Comparison of ENCODE assay signal across 8 mouse cellular contexts in genomic region chr11:70615516-70616093, GRCm38 (mm10). TPM values are rescaled to one million over a fixed set of nuclear protein-coding genes. Genes with fewer than 3 reads are reported as not detected.
A peak's percentile ranks its signal among the peaks of the same experiment; 100 is the strongest.
DNase-seq lines count a peak whose midpoint lies in the region; ATAC-seq and TF ChIP-seq lines count a peak whose summit lies in the region.

TSS of gene 4930544D05Rik (plus strand) at chr11:70615848.

- peak; percentile 37; the same call in 1 of the 2 replicates for ATAC-seq in limb, embryonic 13.5 days (ENCODE audit: low FRiP score, low read depth)

- H3K27ac ChIP-seq in thymus, adult 2 months (ENCODE audit: control insufficient read depth, insufficient read depth, low read length): no peak within 1 kb of the TSS
- no peak within 1 kb of the TSS for H3K27ac ChIP-seq in limb, embryonic 13.5 days
- 0 out of 2 replicates have a peak within 1 kb of the TSS, but pooled peaks have one; percentile 17 for H3K27ac ChIP-seq in small intestine, adult 2 months (ENCODE audit: insufficient read depth, low read depth, low read length)

- TF ChIP-seq POLR2A in thymus, adult 2 months (IDR thresholded peaks at IDR 0.05; ENCODE audit: control insufficient read depth, extremely low read depth, insufficient read depth, low read length, poor library complexity): no peak
- no peak for TF ChIP-seq POLR2A in small intestine, adult 2 months (IDR thresholded peaks at IDR 0.05; ENCODE audit: low read depth, low read length)

- DNase-seq in embryo, embryonic 10 days (ENCODE audit: low spot score): peak; percentile 11
- no peak for DNase-seq in embryo, embryonic 9.5 days (ENCODE audit: extremely low spot score)
- no peak for DNase-seq in thymus, adult 2 months
- no peak for DNase-seq in thymus, postnatal 25 days
- no peak for DNase-seq in layer of hippocampus, adult 9-10 months (ENCODE audit: low spot score)
- DNase-seq in layer of hippocampus, postnatal 10 days (ENCODE audit: low spot score in 2 of 2): no peak

- H3K4me2 ChIP-seq in limb, embryonic 13.5 days (replicated peaks): peak within 1 kb of the TSS; percentile 70

- no peaks in the 10 kb centered on the region for H3K9me3 ChIP-seq in limb, embryonic 13.5 days

- peak within 1 kb of the TSS; percentile 64 for H3K4me3 ChIP-seq in thymus, adult 2 months (ENCODE audit: control insufficient read depth, insufficient read depth, low read length)
- peak within 1 kb of the TSS; percentile 42 for H3K4me3 ChIP-seq in limb, embryonic 13.5 days
- H3K4me3 ChIP-seq in small intestine, adult 2 months (ENCODE audit: low read depth, low read length): peak within 1 kb of the TSS; percentile 66

- no peaks in the 10 kb centered on the region for H3K27me3 ChIP-seq in thymus, adult 2 months (ENCODE audit: control insufficient read depth, insufficient read depth, low read length)
- H3K27me3 ChIP-seq in limb, embryonic 13.5 days: peaks cover 8% of the 10 kb centered on the region
- no peaks in the 10 kb centered on the region for H3K27me3 ChIP-seq in small intestine, adult 2 months (ENCODE audit: control insufficient read depth, insufficient read depth, low read length)

- H3K4me1 ChIP-seq in thymus, adult 2 months (replicated peaks; ENCODE audit: control insufficient read depth, insufficient read depth, low read length): peaks cover 16% of the 10 kb centered on the region
- peaks cover 17% of the 10 kb centered on the region for H3K4me1 ChIP-seq in limb, embryonic 13.5 days
- peaks cover 10% of the 10 kb centered on the region for H3K4me1 ChIP-seq in small intestine, adult 2 months (ENCODE audit: control insufficient read depth, insufficient read depth, insufficient read length, low read length)

- TF ChIP-seq CTCF in thymus, adult 2 months (IDR thresholded peaks at IDR 0.05; ENCODE audit: borderline replicate concordance, control insufficient read depth, extremely low read depth, insufficient read depth, low read length, poor library complexity): no peak
- TF ChIP-seq CTCF in small intestine, adult 2 months (IDR thresholded peaks at IDR 0.05; ENCODE audit: extremely low read depth, insufficient read length, insufficient replicate concordance, low read depth, low read length): no peak

- WGBS in thymus, adult 2 months: 14% methylated on average over 21 of the region's 21 CpGs
- 15% methylated on average over 21 of the region's 21 CpGs for WGBS in limb, embryonic 13.5 days
- 13% methylated on average over 21 of the region's 21 CpGs for WGBS in small intestine, adult 2 months

- H3K36me3 ChIP-seq in thymus, adult 2 months (ENCODE audit: control insufficient read depth, insufficient read depth, low read length): peaks cover 10% of the 10 kb centered on the region
- peaks cover 27% of the 10 kb centered on the region for H3K36me3 ChIP-seq in limb, embryonic 13.5 days
- peaks cover 25% of the 10 kb centered on the region for H3K36me3 ChIP-seq in small intestine, adult 2 months (ENCODE audit: control insufficient read depth, insufficient read depth, low read length)

- H3K9ac ChIP-seq in limb, embryonic 13.5 days: peak within 1 kb of the TSS; percentile 64

RNA-seq across cellular contexts. Expression of gene 4930544D05Rik, which starts in this region (rescaled TPM):
- 0.15 TPM in 1 of 2 replicates, not detected in the other for polyA plus RNA-seq in thymus, adult 2 months (2012; rRNA removed)
- polyA plus RNA-seq in limb, embryonic 13.5 days (2015; fragmentation: Nextera tagmentation; extraction: Ambion mirVana): not detected in 2 replicates
- not detected in 2 replicates for polyA plus RNA-seq in small intestine, adult 2 months (2012; rRNA removed)
- total RNA-seq in layer of hippocampus, postnatal 10 days (2021): 1 to 10 TPM in 1 of 2 experiments, not detected in 1; 1.1 TPM

Comparison
In these comparisons a context has a peak if more than half of its experiments do, and no peak if none do; other contexts are left out.
1. Peak in ATAC-seq, H3K4me3 ChIP-seq, H3K9ac ChIP-seq and H3K4me2 ChIP-seq in limb, embryonic 13.5 days; RNA of the gene not detected or under 1 TPM.